Mouse (Mus musculus): ENCODE results near the gene Mpv17l2. TPM values are rescaled to one million over a fixed set of nuclear protein-coding genes. Genes with fewer than 3 reads are reported as not detected.

Gene Mpv17l2
- polyA plus RNA-seq, 1 experiment from 2014 or later: 80.6 TPM

GRCm38 (mm10) chr8:70709794-70710193, 51.0 kb downstream of the Mpv17l2 start:
- no peaks in the 10 kb centered on the region for H3K4me1 ChIP-seq (replicated peaks; ENCODE audit: control insufficient read depth, insufficient read depth, low read length)
- H3K36me3 ChIP-seq (ENCODE audit: control insufficient read depth, insufficient read depth): no peaks in the 10 kb centered on the region
- WGBS: 91% methylated on average over 9 of the region's 9 CpGs
- no peak for TF ChIP-seq CTCF (IDR thresholded peaks at IDR 0.05; ENCODE audit: low read depth)
- no peak overlapping the region for H3K4me2 ChIP-seq (replicated peaks; ENCODE audit: low read depth)
- no peaks in the 10 kb centered on the region for H3K9me3 ChIP-seq (ENCODE audit: control insufficient read depth)
- H3K4me3 ChIP-seq (ENCODE audit: low read depth, low read length): no peak overlapping the region
- ATAC-seq: no peak
- H3K27ac ChIP-seq (ENCODE audit: low read depth, low read length): no peak overlapping the region
- no peaks in the 10 kb centered on the region for H3K27me3 ChIP-seq (replicated peaks; ENCODE audit: control insufficient read depth, insufficient read depth, low read length)
- no peak overlapping the region for H3K9ac ChIP-seq (ENCODE audit: low read depth, low read length)

Small RNA genes within 50 kb of the gene (microRNA-seq; reads per million reads assigned to microRNA genes)
- not detected for gene Mir7240

Other genes with a start within 250 kb of the Mpv17l2 start
- gene Fkbp8, start 233.2 kb downstream of the Mpv17l2 start, polyA plus RNA-seq (2015; fragmentation: Nextera tagmentation; extraction: Ambion mirVana): 199 and 203 TPM in 2 replicates
- 46.4 and 52.1 TPM in 2 replicates for gene Kxd1, start 233.0 kb downstream of the Mpv17l2 start, polyA plus RNA-seq (2015; fragmentation: Nextera tagmentation; extraction: Ambion mirVana)
- 11.8 and 13.0 TPM in 2 replicates for gene Ell, start 221.5 kb downstream of the Mpv17l2 start, polyA plus RNA-seq (2015; fragmentation: Nextera tagmentation; extraction: Ambion mirVana)
- gene Isyna1, start 166.6 kb downstream of the Mpv17l2 start, polyA plus RNA-seq (2015; fragmentation: Nextera tagmentation; extraction: Ambion mirVana): 19.4 and 21.0 TPM in 2 replicates
- gene Ssbp4, start 152.1 kb downstream of the Mpv17l2 start, polyA plus RNA-seq (2015; fragmentation: Nextera tagmentation; extraction: Ambion mirVana): 63.2 and 65.3 TPM in 2 replicates
- 2.1 and 2.2 TPM in 2 replicates for gene Lrrc25, start 144.8 kb downstream of the Mpv17l2 start, polyA plus RNA-seq (2015; fragmentation: Nextera tagmentation; extraction: Ambion mirVana)
- gene Gdf15, start 128.5 kb downstream of the Mpv17l2 start, polyA plus RNA-seq (2015; fragmentation: Nextera tagmentation; extraction: Ambion mirVana): 1.7 and 1.9 TPM in 2 replicates
- gene Pgpep1, start 100.6 kb downstream of the Mpv17l2 start, polyA plus RNA-seq (2015; fragmentation: Nextera tagmentation; extraction: Ambion mirVana): 79.0 and 92.1 TPM in 2 replicates
- 181 and 182 TPM in 2 replicates for gene Lsm4, start 87.7 kb downstream of the Mpv17l2 start, polyA plus RNA-seq (2015; fragmentation: Nextera tagmentation; extraction: Ambion mirVana)
- 114 and 121 TPM in 2 replicates for gene Jund, start 62.0 kb downstream of the Mpv17l2 start, polyA plus RNA-seq (2015; fragmentation: Nextera tagmentation; extraction: Ambion mirVana)
- not detected in 2 replicates for gene Iqcn, start 57.5 kb downstream of the Mpv17l2 start, polyA plus RNA-seq (2015; fragmentation: Nextera tagmentation; extraction: Ambion mirVana)
- 2.8 TPM in 2 replicates for gene Gm3336, start 42.4 kb downstream of the Mpv17l2 start, polyA plus RNA-seq (2015; fragmentation: Nextera tagmentation; extraction: Ambion mirVana)
- gene Pde4c, start 37.2 kb downstream of the Mpv17l2 start, polyA plus RNA-seq (2015; fragmentation: Nextera tagmentation; extraction: Ambion mirVana): 0.21 and 0.31 TPM in 2 replicates
- 18.8 and 19.5 TPM in 2 replicates for gene Rab3a, start 6.3 kb downstream of the Mpv17l2 start, polyA plus RNA-seq (2015; fragmentation: Nextera tagmentation; extraction: Ambion mirVana)
- 37.4 and 41.0 TPM in 2 replicates for gene Pik3r2, start 15.8 kb upstream of the Mpv17l2 start, polyA plus RNA-seq (2015; fragmentation: Nextera tagmentation; extraction: Ambion mirVana)
- gene Mast3, start 44.1 kb upstream of the Mpv17l2 start, polyA plus RNA-seq (2015; fragmentation: Nextera tagmentation; extraction: Ambion mirVana): 4.4 and 7.2 TPM in 2 replicates
- 0.29 and 0.31 TPM in 2 replicates for gene Il12rb1, start 47.5 kb upstream of the Mpv17l2 start, polyA plus RNA-seq (2015; fragmentation: Nextera tagmentation; extraction: Ambion mirVana)
- gene Arrdc2, start 78.8 kb upstream of the Mpv17l2 start, polyA plus RNA-seq (2015; fragmentation: Nextera tagmentation; extraction: Ambion mirVana): 6.2 and 6.9 TPM in 2 replicates
- 0.17 and 0.30 TPM in 2 replicates for gene Kcnn1, start 102.3 kb upstream of the Mpv17l2 start, polyA plus RNA-seq (2015; fragmentation: Nextera tagmentation; extraction: Ambion mirVana)
- 61.7 and 64.3 TPM in 2 replicates for gene Ccdc124, start 113.0 kb upstream of the Mpv17l2 start, polyA plus RNA-seq (2015; fragmentation: Nextera tagmentation; extraction: Ambion mirVana)
- gene Slc5a5, start 131.8 kb upstream of the Mpv17l2 start, polyA plus RNA-seq (2015; fragmentation: Nextera tagmentation; extraction: Ambion mirVana): 0.20 and 0.52 TPM in 2 replicates
- gene Rpl18a, start 136.5 kb upstream of the Mpv17l2 start, polyA plus RNA-seq (2015; fragmentation: Nextera tagmentation; extraction: Ambion mirVana): 2,933 and 2,947 TPM in 2 replicates
- 13.8 and 14.7 TPM in 2 replicates for gene Map1s, start 145.0 kb upstream of the Mpv17l2 start, polyA plus RNA-seq (2015; fragmentation: Nextera tagmentation; extraction: Ambion mirVana)